ENCODE assay signal across 15 mouse cellular contexts in genomic region chr5:75378655-75379054, GRCm38 (mm10).
A peak's percentile ranks its signal among the peaks of the same experiment; 100 is the strongest.
DNase-seq lines count a peak whose midpoint lies in the region; ATAC-seq and TF ChIP-seq lines count a peak whose summit lies in the region.
"Had no signal": no experiment of that assay in that cellular context is flagged by ENCODE, and none has a peak within 500 bp of the region (broad histone marks: within the 10 kb centered on the region; RNA-seq: fewer than 3 reads in every experiment).

No protein-coding gene starts in this region.

- TF ChIP-seq EP300 in stomach, postnatal 0 days (optimal IDR thresholded peaks at IDR 0.05), result no peak

- H3K4me3 ChIP-seq in heart, embryonic 13.5 days, result no peak overlapping the region
- no peak overlapping the region for H3K4me3 ChIP-seq in lung, embryonic 14.5 days (ENCODE audit: low read depth, low read length)
- no peak overlapping the region for H3K4me3 ChIP-seq in stomach, postnatal 0 days (ENCODE audit: low read depth, low read length)
- H3K4me3 ChIP-seq: embryonic facial prominence, embryonic 12.5 days; forebrain, embryonic 10.5 days; layer of hippocampus, adult 2 months; limb, embryonic 15.5 days had no signal

- H3K4me1 ChIP-seq in heart, embryonic 13.5 days, result peaks cover 25% of the 10 kb centered on the region
- peaks cover 9% of the 10 kb centered on the region for H3K4me1 ChIP-seq in lung, embryonic 14.5 days (ENCODE audit: insufficient read depth)
- 0 out of 2 replicates have a peak, but pooled peaks cover 3% of the 10 kb centered on the region for H3K4me1 ChIP-seq in stomach, postnatal 0 days (replicated peaks; ENCODE audit: control insufficient read depth, insufficient read depth)
- H3K4me1 ChIP-seq: embryonic facial prominence, embryonic 12.5 days; limb, embryonic 15.5 days had no signal

- DNase-seq in heart, postnatal 4 days, result no peak
- peak; percentile 4 for DNase-seq in thymus, postnatal 14 days
- DNase-seq in thymus, postnatal 10 days (ENCODE audit: low spot score in 2 of 2), result no peak
- DNase-seq in lung, embryonic 14.5 days, result peak; percentile 50
- peak; percentile 83 for DNase-seq in stomach, postnatal 0 days (ENCODE audit: low spot score)
- DNase-seq in spleen, postnatal 14 days (ENCODE audit: low spot score in 2 of 2), result no peak
- DNase-seq in cerebellum, adult 8-10 months, result no peak
- DNase-seq: cerebellum, postnatal 10 days; kidney, adult 2 months; right cerebral cortex, adult 18-20 months had no signal

- ATAC-seq in heart, embryonic 13.5 days (ENCODE audit: extremely low read depth, insufficient number of reproducible peaks, low FRiP score, low TSS enrichment), result no peak
- peak; percentile 55; the same call in 1 of the 2 replicates for ATAC-seq in lung, embryonic 14.5 days (ENCODE audit: insufficient read depth)
- peak; percentile 87 for ATAC-seq in stomach, postnatal 0 days (ENCODE audit: low FRiP score, low TSS enrichment)

- H3K4me2 ChIP-seq in heart, embryonic 13.5 days, result no peak overlapping the region
- H3K4me2 ChIP-seq in lung, embryonic 14.5 days, result no peak overlapping the region
- H3K4me2 ChIP-seq in stomach, postnatal 0 days (replicated peaks; ENCODE audit: low read depth), result no peak overlapping the region
- H3K4me2 ChIP-seq: embryonic facial prominence, embryonic 12.5 days; limb, embryonic 15.5 days had no signal

- peak overlapping the region; percentile 51 for H3K27ac ChIP-seq in heart, embryonic 13.5 days (replicated peaks)
- H3K27ac ChIP-seq in lung, embryonic 14.5 days (ENCODE audit: low read depth), result no peak overlapping the region; the same call in 1 of the 2 replicates
- H3K27ac ChIP-seq in stomach, postnatal 0 days (replicated peaks), result peak overlapping the region; percentile 72
- H3K27ac ChIP-seq: embryonic facial prominence, embryonic 12.5 days; forebrain, embryonic 10.5 days; layer of hippocampus, adult 2 months; limb, embryonic 15.5 days had no signal

- H3K27me3 ChIP-seq in heart, embryonic 13.5 days (replicated peaks), result no peaks in the 10 kb centered on the region
- H3K27me3 ChIP-seq in lung, embryonic 14.5 days (ENCODE audit: insufficient read depth, low read length), result no peaks in the 10 kb centered on the region
- H3K27me3 ChIP-seq in stomach, postnatal 0 days (ENCODE audit: control insufficient read depth, insufficient read depth, low read length), result no peaks in the 10 kb centered on the region
- H3K27me3 ChIP-seq: embryonic facial prominence, embryonic 12.5 days; limb, embryonic 15.5 days had no signal

- WGBS in heart, embryonic 13.5 days, result 23% methylated on average over 2 of the region's 2 CpGs
- 34% methylated on average over 2 of the region's 2 CpGs for WGBS in lung, embryonic 14.5 days
- 39% methylated on average over 2 of the region's 2 CpGs for WGBS in stomach, postnatal 0 days

- no peaks in the 10 kb centered on the region for H3K36me3 ChIP-seq in heart, embryonic 13.5 days
- H3K36me3 ChIP-seq in lung, embryonic 14.5 days (ENCODE audit: insufficient read depth), result no peaks in the 10 kb centered on the region
- no peaks in the 10 kb centered on the region for H3K36me3 ChIP-seq in stomach, postnatal 0 days (ENCODE audit: control insufficient read depth, insufficient read depth, low read length)
- H3K36me3 ChIP-seq: embryonic facial prominence, embryonic 12.5 days; forebrain, embryonic 10.5 days; limb, embryonic 15.5 days had no signal

- H3K9me3 ChIP-seq in heart, embryonic 13.5 days, result no peaks in the 10 kb centered on the region
- H3K9me3 ChIP-seq in lung, embryonic 14.5 days (ENCODE audit: low read depth, low read length), result no peaks in the 10 kb centered on the region
- H3K9me3 ChIP-seq in stomach, postnatal 0 days (ENCODE audit: control insufficient read depth, low read length), result no peaks in the 10 kb centered on the region
- H3K9me3 ChIP-seq: embryonic facial prominence, embryonic 12.5 days; forebrain, embryonic 10.5 days; limb, embryonic 15.5 days had no signal

- no peak for TF ChIP-seq CTCF in lung, embryonic 14.5 days (IDR thresholded peaks at IDR 0.05; ENCODE audit: low read depth)
- TF ChIP-seq CTCF in stomach, postnatal 0 days (IDR thresholded peaks at IDR 0.05; ENCODE audit: low read depth), result no peak

- H3K9ac ChIP-seq in heart, embryonic 13.5 days, result no peak overlapping the region
- H3K9ac ChIP-seq in lung, embryonic 14.5 days, result no peak overlapping the region
- H3K9ac ChIP-seq in stomach, postnatal 0 days (ENCODE audit: low read length), result no peak overlapping the region
- H3K9ac ChIP-seq: embryonic facial prominence, embryonic 12.5 days; limb, embryonic 15.5 days had no signal

Comparison
In these comparisons a context has a peak if more than half of its experiments do, and no peak if none do; other contexts are left out.
1. DNase-seq: peak in thymus, postnatal 14 days (single experiment), lung, embryonic 14.5 days (single experiment) and stomach, postnatal 0 days (single experiment); none in heart, postnatal 4 days (single experiment), thymus, postnatal 10 days (0 of 2), spleen, postnatal 14 days (0 of 2) and cerebellum, adult 8-10 months (single experiment).